Mouse (Mus musculus) G1E-ER4 (cell line): ENCODE data around the gene Hrh1. TPM values are rescaled to one million over a fixed set of nuclear protein-coding genes. Genes with fewer than 3 reads are reported as not detected.

ENCODE experiments used
- GATA1 ChIP-seq: IDR thresholded peaks from one replicate; pipeline ENCODE4 v1.8.0; 2012; ENCODE audit warnings: low read length, inconsistent platforms
- polyA plus RNA-seq: library from polyadenylated mRNA; stranded (reverse); fragments of >175 nt; gene quantifications from 2 replicates; pipeline ENCODE4 v1.2.3, GENCODE M21; 2012

Hrh1 gene
- polyA plus RNA-seq, 1 experiment = not detected

DNA sequence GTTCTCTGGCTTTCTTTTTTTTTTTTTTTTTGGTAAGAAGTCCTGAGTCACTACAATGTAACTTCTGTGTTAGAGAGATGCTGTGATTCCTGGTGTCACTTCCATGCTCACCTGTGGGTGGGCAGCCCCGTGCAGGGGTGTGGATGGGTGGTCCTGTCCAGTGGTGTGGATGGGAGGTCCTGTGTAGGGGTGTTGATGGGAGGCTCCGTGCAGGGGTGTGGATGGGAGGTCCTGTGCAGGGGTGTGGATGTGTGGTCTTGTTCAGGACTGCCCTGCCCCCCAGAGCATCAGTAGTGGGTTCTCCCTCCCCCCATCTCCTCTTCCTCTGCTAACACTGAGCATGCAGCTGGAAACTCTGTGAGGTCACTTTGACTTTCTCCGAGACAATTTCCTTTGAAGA is 34.9 kb downstream of the Hrh1 start:
- no peak for TF ChIP-seq GATA1

DNA sequence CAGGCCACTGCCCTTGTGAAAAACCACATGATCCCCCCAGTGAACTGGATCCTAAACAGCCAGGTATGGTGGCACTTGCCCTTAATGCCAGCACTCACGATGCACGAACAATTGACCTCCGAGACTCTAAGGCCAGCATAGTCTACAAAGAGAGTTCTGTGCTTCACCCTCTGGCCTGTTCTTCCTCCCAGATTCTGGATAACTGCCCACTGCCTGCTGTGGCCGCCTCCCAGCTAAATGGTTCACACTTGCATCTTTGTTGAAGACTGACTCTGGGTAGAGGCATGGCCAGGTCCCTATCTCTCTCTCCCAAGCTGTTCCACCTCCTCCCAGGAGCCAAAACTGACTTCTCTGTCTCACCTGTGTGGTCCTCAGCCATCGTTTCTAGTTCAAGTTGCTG is 36.8 kb downstream of the Hrh1 start:
- no peak for TF ChIP-seq GATA1

DNA sequence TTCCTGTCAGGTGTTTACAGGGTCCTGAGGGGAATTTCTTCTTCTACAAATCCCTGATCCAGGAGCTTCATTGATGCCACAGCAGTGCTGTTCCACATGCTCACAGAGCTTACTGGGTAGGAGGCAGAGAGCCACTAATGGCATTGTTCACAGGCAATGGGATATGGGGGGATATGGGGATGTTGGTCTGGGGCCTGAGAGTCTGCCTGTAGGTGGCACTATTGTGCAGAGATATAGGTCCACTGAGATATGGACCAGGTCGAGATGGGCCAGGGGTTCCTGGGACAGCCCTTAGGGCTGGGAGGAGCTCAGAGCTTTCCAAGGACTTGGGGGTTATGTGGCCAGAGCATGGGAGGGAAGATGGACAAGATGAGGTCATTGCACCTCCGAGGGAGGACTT is 42.6 kb downstream of the Hrh1 start:
- TF ChIP-seq GATA1 = no peak

DNA sequence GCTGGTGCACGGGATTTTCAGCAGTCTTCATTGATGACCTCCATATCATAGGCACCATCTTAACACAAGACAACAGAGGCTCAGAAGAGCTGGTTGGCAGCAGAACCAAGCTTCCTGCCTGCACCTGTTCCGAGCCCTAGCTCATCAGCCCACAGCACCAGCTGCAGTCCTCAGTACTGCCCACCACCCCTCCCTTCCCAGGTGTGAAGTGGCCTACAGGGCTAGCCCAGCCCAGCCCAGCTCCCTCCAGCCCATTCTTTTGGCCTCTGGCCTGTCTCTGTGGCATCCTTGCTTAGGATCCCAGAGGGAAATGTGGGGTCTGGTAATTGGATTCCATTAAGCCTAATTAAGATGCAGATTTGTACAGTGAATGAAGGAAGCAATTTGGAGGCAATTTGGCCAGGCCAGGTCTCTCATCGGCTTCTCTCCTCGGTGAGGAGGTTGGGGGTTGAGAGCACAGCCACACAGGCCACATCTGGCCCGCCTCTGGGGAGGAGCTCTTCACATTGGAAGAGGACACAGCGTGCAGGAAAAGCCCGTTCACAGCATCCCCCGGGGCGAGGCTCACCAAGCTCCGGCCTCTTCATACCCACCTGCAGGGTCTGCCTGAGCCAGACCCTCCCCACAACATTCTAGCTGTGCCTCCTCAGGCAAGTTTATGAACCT is 43.2 kb downstream of the Hrh1 start:
- TF ChIP-seq GATA1 = no peak

DNA sequence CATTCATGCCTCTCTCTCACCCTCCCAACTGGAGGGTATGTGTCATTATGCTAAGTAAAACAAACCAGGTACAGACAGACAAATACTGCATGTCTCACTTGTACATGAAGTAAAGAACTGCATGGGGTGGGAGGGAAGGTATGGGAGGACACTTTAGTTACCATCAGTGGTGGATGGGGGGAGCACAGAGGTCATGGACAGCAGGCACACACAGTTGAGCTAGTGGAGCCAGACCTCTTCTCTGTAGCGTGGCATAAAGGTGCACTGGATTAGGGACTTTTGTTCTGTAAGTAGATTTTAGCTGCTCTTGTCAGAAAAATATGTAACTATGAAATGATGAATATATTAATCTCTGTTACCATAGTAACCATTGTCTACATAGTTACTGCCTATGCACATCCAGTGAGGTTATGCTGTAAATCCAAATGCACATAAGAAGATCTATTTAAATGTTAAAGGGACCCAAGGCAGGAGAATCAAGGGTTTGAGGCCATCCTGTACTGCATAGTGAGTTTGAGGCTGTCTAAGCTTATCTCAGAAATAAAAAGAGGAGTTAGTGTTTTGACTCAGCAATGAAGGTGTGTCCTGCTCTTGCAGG is 46.6 kb downstream of the Hrh1 start:
- TF ChIP-seq GATA1 = no peak

DNA sequence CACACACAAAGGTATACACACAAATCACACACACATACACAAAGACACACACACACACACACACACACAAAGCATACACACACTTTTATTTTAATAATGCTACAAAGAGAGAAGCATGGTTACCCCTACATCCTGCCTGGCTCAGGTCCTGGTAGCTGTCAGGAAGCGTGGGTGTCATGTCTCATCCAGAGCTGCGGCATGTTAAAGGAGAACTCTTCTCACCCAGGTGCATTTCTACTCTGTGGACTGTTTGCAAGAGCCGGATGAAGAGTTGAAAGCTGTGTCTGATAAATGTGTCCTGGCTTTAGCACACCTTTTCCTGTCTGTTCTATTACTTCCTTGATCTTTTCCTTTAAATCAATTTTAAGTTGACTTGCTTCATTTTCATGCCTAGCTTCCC is 47.2 kb downstream of the Hrh1 start:
- no peak for TF ChIP-seq GATA1

DNA sequence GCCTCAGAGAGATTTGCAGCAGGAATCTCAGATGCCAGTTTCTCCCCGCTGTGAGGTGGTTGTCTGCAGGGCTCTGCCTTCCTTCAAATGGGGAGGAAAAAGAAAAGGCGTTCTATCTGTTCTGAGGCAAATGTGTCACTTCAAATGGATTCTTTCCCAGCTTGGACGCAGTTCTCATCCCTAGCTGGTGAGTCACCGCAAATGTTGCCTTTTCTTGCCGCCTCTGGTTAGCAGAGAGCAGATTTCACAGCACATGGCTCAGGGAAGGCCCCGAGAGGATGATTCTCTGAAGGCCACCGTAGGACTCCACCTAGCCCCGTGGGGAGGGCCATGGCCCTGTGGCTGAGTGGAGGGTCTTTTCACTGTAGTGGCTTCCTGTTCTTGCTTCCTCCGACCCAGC is 51.2 kb downstream of the Hrh1 start:
- TF ChIP-seq GATA1 = no peak

DNA sequence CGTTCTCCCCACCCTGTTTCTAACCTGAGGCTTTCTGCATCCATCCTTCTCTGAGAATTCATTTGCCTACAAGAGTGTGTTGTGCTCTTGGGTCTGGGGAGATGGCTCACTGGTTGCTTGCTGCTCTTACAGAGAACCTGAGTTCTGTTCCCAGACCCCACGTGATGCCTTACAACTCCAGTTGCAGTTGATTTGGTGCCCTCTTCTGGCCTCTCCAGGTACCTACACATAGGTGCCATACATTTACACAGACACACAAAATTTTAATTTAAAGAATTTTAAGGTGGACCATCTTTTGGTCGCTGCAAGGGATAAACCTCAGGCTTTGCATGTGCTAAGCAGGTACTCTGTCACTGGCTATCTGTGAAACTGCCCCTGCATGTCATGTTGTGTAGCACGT is 57.5 kb downstream of the Hrh1 start:
- TF ChIP-seq GATA1 = no peak

DNA sequence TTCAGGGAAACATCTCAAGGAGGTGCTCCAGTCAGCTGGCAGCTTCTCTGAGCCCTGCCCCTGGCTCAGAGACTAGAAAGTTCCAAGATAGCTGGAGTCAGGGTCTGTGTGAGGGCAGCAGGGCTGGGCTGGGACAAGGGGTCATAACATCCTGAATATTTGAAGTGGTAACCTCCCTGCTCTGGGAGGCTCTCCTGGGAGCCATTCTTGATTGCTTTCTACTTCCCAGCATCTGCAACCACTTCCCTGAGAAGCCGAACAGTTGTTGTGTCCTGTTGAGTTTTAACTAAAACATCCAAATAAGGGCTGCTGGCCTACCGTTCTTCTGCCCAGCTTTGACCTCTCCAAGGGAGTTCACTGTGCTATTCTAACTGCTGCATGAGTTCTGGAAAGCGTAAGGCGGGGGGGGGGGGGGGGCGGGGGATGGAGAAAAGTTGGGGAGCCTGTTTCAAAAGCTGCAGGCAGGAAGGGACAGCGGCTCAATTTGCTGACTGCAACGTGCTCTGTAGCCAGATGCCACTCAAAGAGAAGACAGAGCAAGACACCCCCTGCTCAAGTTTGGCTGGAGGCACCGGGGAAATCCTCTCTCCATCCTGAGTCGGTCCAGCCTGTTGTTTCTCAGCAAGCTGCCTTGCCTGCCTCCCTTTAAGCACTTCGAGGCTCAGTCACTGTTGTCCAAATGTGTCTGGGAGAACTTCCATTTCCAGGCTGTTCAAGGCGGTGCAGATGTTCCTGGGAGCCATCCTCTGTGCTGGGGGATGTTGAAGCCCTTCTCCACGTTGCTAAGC is 58.7 kb downstream of the Hrh1 start:
- TF ChIP-seq GATA1 = no peak

DNA sequence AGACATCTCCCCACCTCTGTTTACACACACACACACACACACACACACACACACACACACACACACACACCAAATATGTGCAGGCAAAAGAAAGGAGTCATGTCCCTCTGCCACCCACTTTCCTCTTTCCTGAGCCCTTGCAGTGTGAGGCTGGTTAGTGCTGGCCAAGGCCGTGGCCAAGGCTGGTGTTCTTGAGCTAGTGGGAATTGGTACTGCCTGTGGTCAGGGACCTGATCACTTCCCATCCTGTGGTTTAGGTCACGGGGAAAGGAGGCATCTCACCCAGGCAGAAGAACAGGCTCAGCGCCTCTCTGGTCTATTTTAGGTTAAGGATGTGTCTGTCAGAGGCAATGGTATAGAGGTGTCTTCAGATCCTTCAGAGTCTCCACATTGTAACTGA is 59.6 kb downstream of the Hrh1 start:
- TF ChIP-seq GATA1 = no peak

DNA sequence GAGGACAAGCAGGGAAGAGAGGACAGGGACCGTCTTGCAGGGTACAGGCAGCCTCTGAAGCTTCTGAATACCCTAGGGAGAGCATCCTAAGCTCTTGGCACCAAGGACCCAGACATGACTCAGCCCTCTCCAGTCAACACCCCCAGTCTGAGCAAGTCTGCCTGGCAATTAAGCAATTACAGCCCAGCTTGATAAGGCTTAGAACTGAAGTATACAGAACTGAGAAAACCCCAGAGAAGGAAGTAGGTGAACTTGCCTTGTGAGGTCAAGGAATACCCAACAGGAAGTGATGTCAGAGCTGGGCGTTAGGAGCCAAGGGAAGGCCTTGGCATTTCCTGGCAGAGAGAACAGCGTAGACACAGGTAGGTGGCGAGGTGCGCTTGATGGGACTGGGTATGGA is 60.5 kb downstream of the Hrh1 start:
- TF ChIP-seq GATA1 = no peak

DNA sequence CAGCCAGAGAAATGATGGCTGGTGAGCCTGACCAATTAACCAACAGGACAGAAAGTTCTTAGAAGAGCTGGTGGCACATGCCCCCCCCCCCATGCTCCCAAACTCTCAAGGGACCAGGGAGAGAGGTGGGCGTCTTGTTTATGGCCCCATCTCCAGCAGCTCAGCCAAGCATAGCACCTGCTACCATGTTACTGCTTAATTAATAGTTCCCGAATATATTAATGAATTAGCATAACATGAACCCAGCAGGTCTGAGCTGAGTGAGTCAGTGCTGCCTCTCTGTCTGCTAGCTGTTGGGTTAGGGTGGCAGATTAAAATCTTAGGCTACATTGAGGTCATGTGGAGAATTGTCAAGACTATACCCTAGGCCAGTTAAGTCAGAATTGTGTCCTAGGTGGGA is 62.2 kb downstream of the Hrh1 start:
- TF ChIP-seq GATA1 = no peak

DNA sequence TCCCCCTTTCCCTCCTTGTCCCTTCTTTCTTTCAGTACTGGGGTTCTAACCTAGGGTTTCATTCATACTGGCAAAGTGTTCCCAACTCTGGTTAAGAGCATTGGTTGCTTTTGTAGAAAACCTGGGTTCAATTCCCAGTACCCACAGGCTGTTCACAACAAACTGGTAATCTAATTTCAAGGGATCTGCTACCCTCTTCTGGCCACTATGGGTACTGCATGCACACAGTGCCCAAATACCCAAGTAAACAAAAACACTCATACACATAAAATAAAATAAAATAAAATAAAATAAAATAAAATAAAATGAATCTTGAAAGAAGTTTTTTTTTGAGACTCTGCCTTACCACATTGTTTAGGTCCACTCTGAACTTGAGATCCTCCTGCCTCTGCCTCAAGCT is 63.8 kb downstream of the Hrh1 start:
- TF ChIP-seq GATA1 = no peak

DNA sequence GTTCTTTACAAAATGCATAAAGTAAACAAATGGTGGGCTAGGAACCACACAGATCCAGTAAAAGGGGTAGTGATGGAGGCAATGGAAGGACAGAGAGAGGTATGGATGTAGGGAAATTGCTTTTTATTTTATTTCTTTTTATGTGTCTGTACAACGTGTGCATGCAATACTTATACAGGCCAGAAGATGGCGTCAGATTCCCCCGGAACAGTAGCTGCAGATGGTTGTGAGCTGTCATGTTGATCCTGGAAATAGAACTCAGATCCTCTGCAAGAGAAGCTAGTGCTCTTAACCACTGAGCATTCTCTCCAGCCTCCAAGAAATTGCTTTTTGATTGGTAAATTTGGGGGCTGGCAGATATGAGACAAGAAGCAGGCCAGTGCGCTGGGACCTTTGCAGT is 65.0 kb downstream of the Hrh1 start:
- no peak for TF ChIP-seq GATA1

DNA sequence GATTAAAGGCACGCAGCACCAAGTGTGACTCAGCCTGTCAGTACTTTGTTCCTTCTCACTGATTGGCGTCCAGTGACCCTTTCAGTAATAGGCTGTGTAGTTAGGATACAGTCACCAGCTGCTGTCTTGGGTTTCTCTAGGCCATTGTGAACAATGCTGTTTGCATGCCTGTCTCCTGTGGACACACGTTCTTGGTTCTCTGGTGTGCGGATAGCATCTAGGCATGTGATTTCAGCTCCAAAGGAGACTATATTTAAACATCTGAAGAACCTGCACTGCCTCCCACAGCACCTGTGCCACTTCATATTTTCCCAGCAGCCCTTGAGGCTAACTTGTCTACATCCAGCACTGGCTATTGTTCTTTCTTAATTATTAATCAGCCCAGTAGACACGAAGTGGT is 75.8 kb downstream of the Hrh1 start:
- no peak for TF ChIP-seq GATA1

DNA sequence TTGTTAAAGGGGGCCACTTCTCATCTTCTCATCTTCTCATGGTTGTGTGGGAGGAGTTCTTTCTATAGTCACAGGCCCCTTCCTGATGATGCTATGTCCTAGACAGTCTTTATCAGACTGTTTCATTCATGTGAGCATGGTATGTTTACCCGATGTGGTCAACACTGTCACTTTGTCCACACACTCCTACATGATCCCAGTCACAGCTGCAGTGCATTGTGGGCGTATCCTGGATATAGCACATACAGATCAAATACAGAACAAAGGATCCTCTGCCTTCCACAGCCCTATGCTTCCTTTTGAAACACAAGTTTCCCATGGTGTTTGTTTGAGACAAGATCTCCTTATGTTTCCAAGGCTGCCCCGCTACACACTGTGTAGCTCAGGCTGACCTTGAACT is 76.3 kb downstream of the Hrh1 start:
- TF ChIP-seq GATA1 = no peak

DNA sequence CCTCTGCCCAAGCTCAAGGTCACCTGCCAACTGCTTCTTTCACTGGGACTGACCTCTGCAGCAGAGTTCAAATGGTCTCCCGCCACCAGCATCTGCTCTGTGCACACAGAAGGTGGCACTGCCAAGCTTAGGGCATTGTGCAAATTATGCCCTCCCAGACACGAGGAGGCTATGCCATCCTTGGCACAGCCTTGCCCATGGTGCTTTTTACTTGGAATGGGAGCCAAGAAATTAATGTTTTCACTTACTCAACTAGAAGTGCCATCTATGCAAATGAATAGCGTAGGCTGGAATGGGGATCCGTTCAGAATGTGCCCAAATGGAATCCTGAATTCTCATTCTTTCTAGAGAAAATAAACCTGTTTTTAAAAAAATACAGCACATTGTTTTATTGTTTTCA is 77.2 kb downstream of the Hrh1 start:
- no peak for TF ChIP-seq GATA1
